Mouse (Mus musculus) embryonic facial prominence, embryonic 11.5 days (tissue): ENCODE measurements at regions not wholly inside any gene's neighbourhood (a gene's known extent, or its start where the extent isn't known, plus 50 kb on each side); places are given as distances from the start of the nearest gene placed in this dataset.
A peak's percentile ranks its signal among the peaks of the same experiment; 100 is the strongest.

Experiments used
- ATAC-seq: fragments of 200-750 bp; cut with Nextera tagmentation; replicated peaks from 2 replicates; pipeline ENCODE4 v1.8.0; 2017; ENCODE audit warnings: low read depth; ENCODE audit not compliant: insufficient number of reproducible peaks, low FRiP score, low TSS enrichment
- DNase-seq: peaks from one replicate; pipeline ENCODE4 v3.0.0-alpha.2; 2015; ENCODE audit warnings: low spot score
- H3K27ac ChIP-seq: fragments of 300-500 bp; sonication (generic); replicated peaks from 2 replicates; pipeline ENCODE4 v1.5.1; 2014; ENCODE audit warnings: mild to moderate bottlenecking, low read depth, low read length, control low read depth
- H3K27me3 ChIP-seq: fragments of 300-500 bp; sonication (generic); 2 replicates; pipeline ENCODE4 v1.6.1; 2014; ENCODE audit warnings: mild to moderate bottlenecking, low read length, moderate library complexity, mixed read lengths; ENCODE audit not compliant: control insufficient read depth, insufficient read depth
- H3K36me3 ChIP-seq: fragments of 300-500 bp; sonication (generic); replicated peaks from 2 replicates; pipeline ENCODE4 v1.6.1; 2014; ENCODE audit warnings: low read depth, mild to moderate bottlenecking, low read length, moderate library complexity, mixed read lengths; ENCODE audit not compliant: control insufficient read depth, insufficient read depth
- H3K4me1 ChIP-seq: fragments of 300-500 bp; sonication (generic); 2 replicates; pipeline ENCODE4 v1.6.1; 2014; ENCODE audit warnings: low read length, mixed read lengths; ENCODE audit not compliant: control insufficient read depth, insufficient read depth
- H3K4me2 ChIP-seq: fragments of 300-500 bp; sonication (generic); 2 replicates; pipeline ENCODE4 v1.6.1; 2014; ENCODE audit warnings: low read depth, mild to moderate bottlenecking, control low read depth, low read length, moderate library complexity
- H3K4me3 ChIP-seq: fragments of 300-500 bp; sonication (generic); 2 replicates; pipeline ENCODE4 v1.5.1; 2014; ENCODE audit warnings: low read depth, low read length, control low read depth
- H3K9ac ChIP-seq: fragments of 300-500 bp; sonication (generic); replicated peaks from 2 replicates; pipeline ENCODE4 v1.6.1; 2014; ENCODE audit warnings: mild to moderate bottlenecking, control low read depth, low read length
- H3K9me3 ChIP-seq: fragments of 300-500 bp; sonication (generic); replicated peaks from 2 replicates; pipeline ENCODE4 v1.6.1; 2016; ENCODE audit warnings: mild to moderate bottlenecking, low read length, inconsistent platforms, mixed read lengths; ENCODE audit not compliant: control insufficient read depth
- WGBS: fragments of 180-500 bp; shearing (Covaris S2); extraction: QIAGEN DNeasy Blood & Tissue Kit; methylation state at CpG from one replicate; pipeline ENCODE4 v1.1.7; 2014; 5-methylcytosine and 5-hydroxymethylcytosine counted together

DNA sequence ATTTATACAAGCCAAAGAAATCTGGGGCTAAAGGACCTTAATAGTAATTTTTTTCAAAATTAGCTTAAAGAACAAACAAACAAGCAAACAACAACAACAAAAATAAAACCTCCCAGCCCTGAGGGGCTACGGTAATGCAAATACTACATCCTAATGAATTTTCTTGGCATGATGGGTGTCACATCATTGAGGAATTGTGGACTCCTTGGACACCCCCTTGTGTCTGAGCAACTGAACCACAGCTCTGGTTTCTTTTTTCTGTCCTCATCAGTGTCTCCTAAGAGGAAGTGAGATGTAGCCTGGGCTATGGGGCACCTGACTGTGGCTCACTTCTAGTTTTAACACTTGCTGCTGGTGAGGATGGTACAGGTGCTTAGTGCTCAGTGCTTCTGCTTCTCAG, 184.2 kb downstream of the Fam169b start:
- Histone ChIP-seq H3K4me3 (no peak overlapping the region), H3K27ac (no peak overlapping the region), H3K27me3 (no peaks in the 10 kb centered on the region), H3K9ac (no peak overlapping the region), H3K36me3 (no peaks in the 10 kb centered on the region), H3K4me2 (no peak overlapping the region), H3K9me3 (no peaks in the 10 kb centered on the region), H3K4me1 (no peaks in the 10 kb centered on the region)
- DNase-seq (no peak), ATAC-seq (no peak)
- WGBS = 81% methylated on average over 1 of the region's 1 CpGs

GRCm38 (mm10) chr7:68455451-68455850, 181.8 kb downstream of the Fam169b start:
- no peak overlapping the region for H3K27ac ChIP-seq
- ATAC-seq = no peak
- no peak overlapping the region for H3K9ac ChIP-seq
- 24% methylated on average over 5 of the region's 5 CpGs for WGBS
- H3K4me3 ChIP-seq = no peak overlapping the region
- H3K27me3 ChIP-seq = no peaks in the 10 kb centered on the region
- H3K4me2 ChIP-seq = no peak overlapping the region
- no peaks in the 10 kb centered on the region for H3K36me3 ChIP-seq
- H3K4me1 ChIP-seq = no peaks in the 10 kb centered on the region
- no peaks in the 10 kb centered on the region for H3K9me3 ChIP-seq
- DNase-seq = no peak

- H3K4me3 ChIP-seq = no peak overlapping the region
- ATAC-seq = no peak
- no peaks in the 10 kb centered on the region for H3K4me1 ChIP-seq
- 87% methylated on average over 8 of the region's 8 CpGs for WGBS
- H3K9me3 ChIP-seq = no peaks in the 10 kb centered on the region
- H3K9ac ChIP-seq = no peak overlapping the region
- H3K4me2 ChIP-seq = no peak overlapping the region
- no peaks in the 10 kb centered on the region for H3K27me3 ChIP-seq
- no peaks in the 10 kb centered on the region for H3K36me3 ChIP-seq
- no peak overlapping the region for H3K27ac ChIP-seq
- no peak for DNase-seq
These were observed 179.5 kb downstream of the Fam169b start for GRCm38 (mm10) chr7:68453028-68453692.

DNA sequence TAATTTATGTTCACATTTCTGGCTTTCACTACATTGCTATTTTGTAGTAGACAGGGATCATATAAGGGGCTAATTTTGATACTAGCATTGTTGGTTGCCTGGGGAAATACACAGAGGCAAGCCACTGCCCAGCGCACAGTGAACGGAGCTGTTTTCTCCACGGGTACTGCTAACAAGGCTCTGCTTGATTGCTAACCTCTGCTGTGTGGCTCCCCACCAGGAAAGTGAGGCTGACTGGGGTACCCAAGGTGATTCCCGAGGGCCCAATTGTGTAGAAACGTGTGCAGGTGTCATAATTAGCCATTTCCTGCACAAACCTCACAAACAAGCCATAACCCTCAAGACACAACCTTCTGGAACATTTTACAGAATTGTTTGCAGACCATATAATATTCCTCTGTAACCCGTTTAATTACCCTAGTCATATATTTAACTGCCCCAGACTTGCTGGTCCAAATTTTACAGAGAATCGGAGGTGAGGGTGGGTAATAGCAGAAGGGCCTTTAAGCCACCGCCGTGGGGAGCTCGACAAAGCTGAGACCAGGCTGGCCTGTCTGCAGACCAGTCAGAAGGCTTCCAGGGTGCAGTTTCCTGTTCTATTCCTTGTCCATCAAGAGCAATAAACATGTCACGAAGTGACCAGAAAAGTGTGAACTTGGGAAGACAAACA, 170.9 kb downstream of the Fam169b start:
- 64% methylated on average over 11 of the region's 11 CpGs for WGBS
- Histone ChIP-seq H3K36me3 (no peaks in the 10 kb centered on the region), H3K9ac (no peak overlapping the region), H3K4me3 (no peak overlapping the region), H3K9me3 (no peaks in the 10 kb centered on the region), H3K4me1 (no peaks in the 10 kb centered on the region), H3K4me2 (no peak overlapping the region), H3K27me3 (no peaks in the 10 kb centered on the region), H3K27ac (no peak overlapping the region)
- ATAC-seq (no peak), DNase-seq (no peak)

DNA sequence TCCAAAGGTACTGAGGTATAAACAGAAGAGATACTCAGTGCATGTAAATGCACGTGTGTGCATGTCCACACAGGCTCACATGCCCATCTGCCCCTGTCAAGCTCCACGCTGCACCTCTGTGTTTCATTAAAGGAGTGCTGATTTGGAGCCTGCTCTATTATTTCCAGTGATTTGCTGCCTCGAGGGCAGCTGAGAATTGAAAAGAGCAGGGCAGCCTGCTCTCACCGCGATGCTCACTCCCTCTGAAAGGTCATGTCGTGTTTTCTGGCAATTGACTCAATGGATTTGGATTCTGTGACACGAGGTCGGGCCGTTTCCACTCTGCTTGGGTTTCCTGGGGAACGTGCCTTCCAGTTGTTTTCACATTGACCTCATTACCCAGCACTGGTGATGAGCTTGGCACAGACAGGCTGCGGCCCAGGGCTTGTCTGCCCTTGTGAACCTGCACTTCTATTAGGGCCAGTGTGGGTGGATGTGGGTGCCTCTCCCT, 167.1 kb downstream of the Fam169b start:
- WGBS = 17% methylated on average over 11 of the region's 11 CpGs
- peak; percentile 56 for ATAC-seq
- Histone ChIP-seq H3K27me3 (no peaks in the 10 kb centered on the region), H3K4me2 (no peak overlapping the region), H3K9ac (no peak overlapping the region), H3K4me1 (no peaks in the 10 kb centered on the region), H3K4me3 (no peak overlapping the region), H3K36me3 (no peaks in the 10 kb centered on the region), H3K9me3 (no peaks in the 10 kb centered on the region), H3K27ac (no peak overlapping the region)
- peak; percentile 22 for DNase-seq

DNA sequence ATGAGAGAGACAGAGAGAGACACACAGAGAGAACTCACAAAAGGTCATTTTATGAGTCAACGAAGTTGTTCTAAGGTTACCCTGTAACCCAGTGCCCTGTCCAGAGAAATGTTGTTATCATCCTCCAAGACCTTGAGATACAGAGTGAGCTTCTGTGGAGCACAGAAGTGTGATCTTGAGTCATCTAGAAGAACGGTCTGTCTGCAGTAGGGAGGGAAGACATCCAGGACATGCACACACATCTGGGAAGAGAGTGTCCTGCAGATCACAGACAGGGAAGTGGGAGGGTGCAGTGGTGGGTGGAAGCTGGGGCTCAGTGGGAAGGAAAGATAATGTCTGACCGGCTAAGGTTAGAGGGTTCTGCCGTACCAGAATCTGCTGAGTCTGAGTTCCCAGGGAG, 155.3 kb downstream of the Fam169b start:
- Histone ChIP-seq H3K27ac (no peak overlapping the region), H3K36me3 (no peaks in the 10 kb centered on the region), H3K4me3 (no peak overlapping the region), H3K4me1 (no peaks in the 10 kb centered on the region), H3K9ac (no peak overlapping the region), H3K9me3 (no peaks in the 10 kb centered on the region), H3K4me2 (no peak overlapping the region), H3K27me3 (no peaks in the 10 kb centered on the region)
- no peak for ATAC-seq
- 82% methylated on average over 4 of the region's 4 CpGs for WGBS
- no peak for DNase-seq

- DNase-seq (no peak), ATAC-seq (no peak)
- H3K4me1 ChIP-seq = no peaks in the 10 kb centered on the region
- H3K4me3 ChIP-seq = no peak overlapping the region
- 96% methylated on average over 7 of the region's 7 CpGs for WGBS
- H3K36me3 ChIP-seq = no peaks in the 10 kb centered on the region
- no peaks in the 10 kb centered on the region for H3K27me3 ChIP-seq
- H3K4me2 ChIP-seq = no peak overlapping the region
- H3K9ac ChIP-seq = no peak overlapping the region
- no peaks in the 10 kb centered on the region for H3K9me3 ChIP-seq
- no peak overlapping the region for H3K27ac ChIP-seq
These were observed 142.3 kb downstream of the Fam169b start for GRCm38 (mm10) chr7:68415890-68416289.

- H3K9me3 ChIP-seq = no peaks in the 10 kb centered on the region
- no peak overlapping the region for H3K27ac ChIP-seq
- no peak overlapping the region for H3K4me2 ChIP-seq
- no peak overlapping the region for H3K9ac ChIP-seq
- no peaks in the 10 kb centered on the region for H3K27me3 ChIP-seq
- DNase-seq (no peak), ATAC-seq (no peak)
- H3K4me3 ChIP-seq = no peak overlapping the region
- 51% methylated on average over 1 of the region's 1 CpGs for WGBS
- H3K36me3 ChIP-seq = no peaks in the 10 kb centered on the region
- no peaks in the 10 kb centered on the region for H3K4me1 ChIP-seq
These were observed 139.1 kb downstream of the Fam169b start for GRCm38 (mm10) chr7:68412786-68413185.
